Mouse (Mus musculus) forebrain, embryonic 11.5 days (tissue): ENCODE measurements around the gene Stx18. TPM values are rescaled to one million over a fixed set of nuclear protein-coding genes. Genes with fewer than 3 reads are reported as not detected.
A peak's percentile ranks its signal among the peaks of the same experiment; 100 is the strongest.

Experiments used
- ATAC-seq: fragments of 200-750 bp; cut with Nextera tagmentation; replicated peaks from 2 replicates; pipeline ENCODE4 v1.8.0; 2017; ENCODE audit warnings: moderate TSS enrichment; ENCODE audit not compliant: low FRiP score
- DNase-seq: peaks from one replicate; pipeline ENCODE4 v3.0.0-alpha.2; 2017; ENCODE audit warnings: low spot score
- H3K27ac ChIP-seq: fragments of 300-500 bp; sonication (generic); 2 replicates; pipeline ENCODE4 v1.5.1; 2014; ENCODE audit warnings: low read depth, low read length
- H3K27me3 ChIP-seq: fragments of 300-500 bp; sonication (generic); 2 replicates; pipeline ENCODE4 v1.6.1; 2014; ENCODE audit warnings: mild to moderate bottlenecking, low read length, mixed read lengths; ENCODE audit not compliant: control insufficient read depth, insufficient read depth
- H3K36me3 ChIP-seq: fragments of 300-500 bp; sonication (generic); 2 replicates; pipeline ENCODE4 v1.6.1; 2014; ENCODE audit warnings: mild to moderate bottlenecking, low read length, moderate library complexity, mixed read lengths; ENCODE audit not compliant: control insufficient read depth, insufficient read depth
- H3K4me1 ChIP-seq: fragments of 300-500 bp; sonication (generic); replicated peaks from 2 replicates; pipeline ENCODE4 v1.6.1; 2014; ENCODE audit warnings: low read length, mixed read lengths; ENCODE audit not compliant: control insufficient read depth, insufficient read depth
- H3K4me2 ChIP-seq: fragments of 300-500 bp; sonication (generic); 2 replicates; pipeline ENCODE4 v1.6.1; 2014; ENCODE audit warnings: low read depth, mild to moderate bottlenecking, low read length, moderate library complexity, mixed read lengths; ENCODE audit not compliant: severe bottlenecking
- H3K4me3 ChIP-seq: fragments of 300-500 bp; sonication (generic); 2 replicates; pipeline ENCODE4 v1.5.1; 2014; ENCODE audit warnings: low read depth, low read length
- H3K9ac ChIP-seq: fragments of 300-500 bp; sonication (generic); 2 replicates; pipeline ENCODE4 v1.6.1; 2014; ENCODE audit warnings: low read length
- H3K9me3 ChIP-seq: fragments of 300-500 bp; sonication (generic); 2 replicates; pipeline ENCODE4 v1.6.1; 2016; ENCODE audit warnings: low read length, mixed read lengths; ENCODE audit not compliant: control insufficient read depth
- WGBS: fragments of 180-500 bp; shearing (Covaris S2); extraction: QIAGEN DNeasy Blood & Tissue Kit; methylation state at CpG from one replicate; pipeline ENCODE4 v1.1.7; 2014; 5-methylcytosine and 5-hydroxymethylcytosine counted together
- polyA plus RNA-seq: library from polyadenylated mRNA; unstranded; fragments of >200 nt; fragmentation: Nextera tagmentation; extraction: Ambion mirVana; gene quantifications from 2 replicates; pipeline ENCODE4 v1.2.1, GENCODE M21; 2014

Gene Stx18
- polyA plus RNA-seq, 1 experiment from 2014 or later: 53.5 TPM

DNA sequence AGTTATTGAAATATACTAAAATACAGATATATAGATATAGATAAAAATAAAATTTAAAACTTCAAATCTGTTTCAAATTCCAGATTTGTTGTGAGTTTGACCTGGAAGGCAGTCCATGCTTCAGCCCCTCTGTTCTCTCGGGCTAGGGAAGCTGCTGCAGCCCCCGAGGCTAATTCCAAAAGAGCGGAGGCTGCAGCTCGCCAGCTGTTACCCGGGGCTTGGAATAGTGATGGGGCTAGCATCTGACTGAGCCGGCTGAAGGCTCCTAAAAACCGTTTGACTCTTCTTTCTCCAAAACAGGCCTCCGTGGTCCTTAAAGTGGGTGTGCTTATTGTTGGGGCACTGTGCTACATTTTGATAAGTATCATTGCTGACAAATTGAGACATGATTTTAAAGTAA, 46.1 kb downstream of the Stx18 start:
- Histone ChIP-seq H3K4me2 (no peak overlapping the region), H3K9ac (no peak overlapping the region), H3K4me1 (peaks cover 8% of the 10 kb centered on the region; the same call in 1 of the 2 replicates), H3K27me3 (no peaks in the 10 kb centered on the region), H3K27ac (no peak overlapping the region), H3K9me3 (no peaks in the 10 kb centered on the region), H3K4me3 (no peak overlapping the region), H3K36me3 (no peaks in the 10 kb centered on the region)
- ATAC-seq (no peak), DNase-seq (no peak)
- 11% methylated on average over 8 of the region's 8 CpGs for WGBS

DNA sequence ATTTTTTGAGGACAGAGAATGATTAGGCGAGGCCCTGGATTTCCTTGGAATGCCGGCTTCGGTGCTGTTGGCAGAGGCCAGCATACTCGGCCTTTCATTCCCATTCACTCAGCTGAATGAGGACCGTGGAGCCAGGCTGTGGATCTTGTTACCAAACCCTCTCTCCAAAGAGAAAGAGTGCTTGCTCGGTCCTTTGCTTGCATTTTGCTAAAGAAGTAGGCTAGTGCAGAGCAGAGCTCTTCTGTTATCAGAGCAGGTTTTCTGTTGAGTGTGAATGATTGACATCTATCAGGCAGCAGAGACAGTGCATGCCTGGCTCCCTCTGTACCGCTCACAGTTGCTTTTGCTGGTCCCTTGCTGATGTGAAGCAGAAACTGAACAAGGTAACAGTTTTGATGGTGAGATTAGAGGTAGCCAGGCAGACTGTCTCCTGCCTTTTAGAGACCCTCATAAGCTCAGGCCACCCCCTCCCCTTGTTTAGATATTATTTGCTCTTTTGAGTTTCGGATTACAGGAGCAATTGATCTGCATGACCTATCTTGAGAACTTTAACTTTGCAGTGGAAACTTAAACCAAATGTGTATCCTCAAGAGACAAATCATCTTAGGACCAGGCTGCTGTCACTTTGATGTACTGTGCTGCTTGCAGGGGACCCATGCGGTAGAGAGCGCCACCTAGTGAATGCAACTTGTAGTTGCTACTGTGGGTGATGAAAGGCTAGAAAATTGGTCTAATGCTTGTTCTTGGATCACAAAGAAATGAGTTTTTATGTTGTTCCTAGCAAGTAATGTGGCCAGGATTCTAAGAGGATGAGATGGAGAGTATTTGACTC, 47.2 kb downstream of the Stx18 start:
- no peak overlapping the region for H3K4me2 ChIP-seq
- 9% methylated on average over 10 of the region's 10 CpGs for WGBS
- ATAC-seq (peak; percentile 63; the same call in 1 of the 2 replicates), DNase-seq (peak; percentile 77)
- H3K4me1 ChIP-seq: peaks cover 10% of the 10 kb centered on the region; the same call in 1 of the 2 replicates
- H3K4me3 ChIP-seq: no peak overlapping the region
- peak overlapping the region; percentile 21; the same call in 1 of the 2 replicates for H3K27ac ChIP-seq
- H3K27me3 ChIP-seq: no peaks in the 10 kb centered on the region
- H3K36me3 ChIP-seq: no peaks in the 10 kb centered on the region
- H3K9me3 ChIP-seq: no peaks in the 10 kb centered on the region
- H3K9ac ChIP-seq: no peak overlapping the region

DNA sequence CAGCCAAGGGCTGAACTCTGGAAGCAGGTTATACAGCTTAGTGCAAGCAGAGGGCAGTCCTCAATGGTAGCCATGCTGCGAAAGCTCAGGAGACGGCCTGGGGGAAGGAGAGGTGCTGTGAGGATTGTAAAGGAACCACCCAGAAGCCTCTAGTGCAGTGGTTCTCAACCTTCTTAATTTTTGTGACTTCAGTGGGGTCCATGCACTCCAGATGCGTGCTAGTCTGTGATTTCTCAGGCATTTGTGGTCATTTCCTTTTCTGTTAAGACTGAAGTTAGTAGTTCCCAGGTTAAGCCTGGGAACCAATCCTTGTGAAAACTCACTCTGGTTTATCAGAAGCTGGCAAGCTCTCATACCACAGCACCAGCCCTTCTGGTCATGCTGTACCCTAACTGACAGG, 51.6 kb downstream of the Stx18 start:
- ATAC-seq (no peak), DNase-seq (no peak)
- no peak overlapping the region for H3K4me3 ChIP-seq
- no peaks in the 10 kb centered on the region for H3K36me3 ChIP-seq
- no peaks in the 10 kb centered on the region for H3K9me3 ChIP-seq
- WGBS: 70% methylated on average over 3 of the region's 3 CpGs
- H3K27me3 ChIP-seq: no peaks in the 10 kb centered on the region
- no peak overlapping the region for H3K4me2 ChIP-seq
- H3K4me1 ChIP-seq: peaks cover 5% of the 10 kb centered on the region; the same call in 1 of the 2 replicates
- no peak overlapping the region for H3K9ac ChIP-seq
- H3K27ac ChIP-seq: no peak overlapping the region

GRCm38 (mm10) chr5:38090581-38090980, 52.0 kb downstream of the Stx18 start:
- no peak overlapping the region for H3K27ac ChIP-seq
- H3K36me3 ChIP-seq: no peaks in the 10 kb centered on the region
- H3K4me2 ChIP-seq: no peak overlapping the region
- no peak overlapping the region for H3K4me3 ChIP-seq
- DNase-seq (no peak), ATAC-seq (no peak)
- H3K9ac ChIP-seq: no peak overlapping the region
- H3K9me3 ChIP-seq: no peaks in the 10 kb centered on the region
- no peaks in the 10 kb centered on the region for H3K27me3 ChIP-seq
- 56% methylated on average over 3 of the region's 3 CpGs for WGBS
- peaks cover 3% of the 10 kb centered on the region; the same call in 1 of the 2 replicates for H3K4me1 ChIP-seq

- no peak overlapping the region for H3K4me3 ChIP-seq
- 0 out of 2 replicates have a peak, but pooled peaks cover 2% of the 10 kb centered on the region for H3K4me1 ChIP-seq
- DNase-seq: no peak
- no peak overlapping the region for H3K9ac ChIP-seq
- no peak overlapping the region for H3K4me2 ChIP-seq
- no peaks in the 10 kb centered on the region for H3K9me3 ChIP-seq
- ATAC-seq: no peak
- WGBS: 78% methylated on average over 8 of the region's 8 CpGs
- H3K27me3 ChIP-seq: no peaks in the 10 kb centered on the region
- H3K36me3 ChIP-seq: no peaks in the 10 kb centered on the region
- H3K27ac ChIP-seq: no peak overlapping the region
These were observed 52.8 kb downstream of the Stx18 start for GRCm38 (mm10) chr5:38091046-38091965.

DNA sequence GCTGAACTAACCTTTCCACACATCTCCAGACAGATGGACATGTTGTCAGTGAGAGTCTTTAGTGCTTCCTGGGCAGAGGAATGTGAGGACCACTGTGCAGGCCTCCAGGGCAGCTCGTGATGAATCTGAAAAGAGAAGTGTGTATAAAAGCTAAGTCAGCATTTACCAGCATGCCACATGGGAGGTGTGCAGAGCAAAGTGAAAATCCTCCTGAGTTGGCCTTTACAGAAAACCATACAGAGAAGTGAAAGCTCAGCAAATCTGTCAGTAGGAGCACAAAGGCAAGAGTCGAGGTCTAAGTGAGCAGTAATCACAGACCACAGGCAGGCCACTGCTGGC, 53.4 kb downstream of the Stx18 start:
- DNase-seq (no peak), ATAC-seq (no peak)
- WGBS: 70% methylated on average over 2 of the region's 2 CpGs
- Histone ChIP-seq H3K27ac (no peak overlapping the region), H3K36me3 (no peaks in the 10 kb centered on the region), H3K9me3 (no peaks in the 10 kb centered on the region), H3K9ac (no peak overlapping the region), H3K4me3 (no peak overlapping the region), H3K27me3 (no peaks in the 10 kb centered on the region), H3K4me2 (no peak overlapping the region), H3K4me1 (0 out of 2 replicates have a peak, but pooled peaks cover 2% of the 10 kb centered on the region)

- 89% methylated on average over 2 of the region's 2 CpGs for WGBS
- DNase-seq (no peak), ATAC-seq (no peak)
These were observed 55.8 kb downstream of the Stx18 start for GRCm38 (mm10) chr5:38094331-38094730.

GRCm38 (mm10) chr5:38097501-38098093, 59.1 kb downstream of the Stx18 start:
- Histone ChIP-seq H3K27ac (no peak overlapping the region), H3K36me3 (no peaks in the 10 kb centered on the region), H3K9ac (no peak overlapping the region), H3K4me3 (no peak overlapping the region), H3K4me1 (no peaks in the 10 kb centered on the region), H3K27me3 (no peaks in the 10 kb centered on the region), H3K4me2 (no peak overlapping the region), H3K9me3 (no peaks in the 10 kb centered on the region)
- WGBS: 70% methylated on average over 4 of the region's 4 CpGs
- DNase-seq: no peak
- ATAC-seq: no peak

More at GRCm38 (mm10) chr5:38094331-38094730, 55.8 kb downstream of the Stx18 start:
- Histone ChIP-seq H3K9me3 (no peaks in the 10 kb centered on the region), H3K4me1 (0 out of 2 replicates have a peak, but pooled peaks cover 2% of the 10 kb centered on the region), H3K27ac (no peak overlapping the region), H3K27me3 (no peaks in the 10 kb centered on the region), H3K4me3 (no peak overlapping the region), H3K4me2 (no peak overlapping the region), H3K36me3 (no peaks in the 10 kb centered on the region), H3K9ac (no peak overlapping the region)
